Mouse (Mus musculus) ES-E14 (cell line): ENCODE data around the gene Bach1. TPM values are rescaled to one million over a fixed set of nuclear protein-coding genes. Genes with fewer than 3 reads are reported as not detected.

Experiments
- DNase-seq: peaks from one replicate; pipeline ENCODE4 v3.0.0-alpha.2; 2013; ENCODE audit warnings: low read depth, low spot score
- H3K27ac ChIP-seq: 2 replicates; pipeline ENCODE4 v1.5.1; 2012; ENCODE audit warnings: low read depth, mild to moderate bottlenecking, low read length, moderate library complexity, mixed read lengths; ENCODE audit not compliant: poor library complexity, insufficient read depth, severe bottlenecking
- H3K36me3 ChIP-seq: 2 replicates; pipeline ENCODE4 v1.6.1; 2012; ENCODE audit warnings: mild to moderate bottlenecking, low read length, moderate library complexity, mixed read lengths; ENCODE audit not compliant: control insufficient read depth, poor library complexity, insufficient read depth, severe bottlenecking
- H3K4me1 ChIP-seq, 2 experiments: fragments of 150-350 bp in 1 of 2; sonication (generic) in 1 of 2; 2 replicates each; pipeline ENCODE4 v1.6.1; 2012; ENCODE audit warnings: low read length in 2 of 2, mild to moderate bottlenecking in 1 of 2, mixed read lengths in 1 of 2; ENCODE audit not compliant: control insufficient read depth in 2 of 2, insufficient read depth in 2 of 2, poor library complexity in 1 of 2
- H3K4me3 ChIP-seq, 2 experiments: fragments of 150-350 bp in 1 of 2; sonication (generic) in 1 of 2; 2 replicates each; pipeline ENCODE4 v1.5.1; 2012; ENCODE audit warnings: low read length in 2 of 2, low read depth in 1 of 2, mild to moderate bottlenecking in 1 of 2, mixed read lengths in 1 of 2; ENCODE audit not compliant: insufficient read depth in 1 of 2, poor library complexity in 1 of 2, severe bottlenecking in 1 of 2
- H3K9ac ChIP-seq: 2 replicates; pipeline ENCODE4 v1.6.1; 2012; ENCODE audit warnings: low read depth, mild to moderate bottlenecking, low read length, mixed read lengths; ENCODE audit not compliant: poor library complexity, insufficient read depth, severe bottlenecking
- H3K9me3 ChIP-seq: fragments of 150-350 bp; sonication (generic); 2 replicates; pipeline ENCODE4 v1.6.1; 2012; ENCODE audit warnings: low read depth, mild to moderate bottlenecking, low read length; ENCODE audit not compliant: control insufficient read depth, insufficient read depth
- CHD2 ChIP-seq: IDR thresholded peaks from 2 replicates; pipeline ENCODE4 v1.6.1; 2014; ENCODE audit warnings: mild to moderate bottlenecking, low read depth, low read length, inconsistent platforms
- HCFC1 ChIP-seq: IDR thresholded peaks from 2 replicates; pipeline ENCODE4 v1.6.1; 2012; ENCODE audit warnings: low read length, inconsistent platforms, borderline replicate concordance; ENCODE audit not compliant: insufficient read depth
- MAFK ChIP-seq: IDR thresholded peaks from 2 replicates; pipeline ENCODE4 v1.6.1; 2014; ENCODE audit warnings: mild to moderate bottlenecking, low read depth, low read length, inconsistent platforms; ENCODE audit not compliant: insufficient read depth
- ZC3H11A ChIP-seq: IDR thresholded peaks from 2 replicates; pipeline ENCODE4 v1.6.1; 2012; ENCODE audit warnings: low read depth, mild to moderate bottlenecking, inconsistent platforms, low read length, borderline replicate concordance
- ZNF384 ChIP-seq: IDR thresholded peaks from 2 replicates; pipeline ENCODE4 v1.6.1; 2012; ENCODE audit warnings: low read depth, low read length, inconsistent platforms
- in situ Hi-C, 2 experiments: fragments of 600-800 bp; cut with MboI; formaldehyde crosslinking; loops; one replicate each; pipeline ENCODE4 v1.15.1; 2025; ENCODE audit warnings: low sequenced_read_pairs in 2 of 2, inconsistent platforms in 1 of 2; ENCODE audit not compliant: unreplicated experiment in 2 of 2
- total RNA-seq: library from RNA; depleted of rRNA; stranded (reverse); fragments of 300-350 nt; gene quantifications from 2 replicates; pipeline ENCODE4 v1.2.3, GENCODE M21; 2012

Gene Bach1
- total RNA-seq, 1 experiment: 19.5 TPM

GRCm38 (mm10) chr16:87666620-87667004, 32.1 kb upstream of the Bach1 start:
- no peak for TF ChIP-seq HCFC1
- no peak for TF ChIP-seq ZNF384
- TF ChIP-seq MAFK: no peak
- TF ChIP-seq CHD2: no peak
- no peak for TF ChIP-seq ZC3H11A
- no peaks in the 10 kb centered on the region for H3K9me3 ChIP-seq
- in situ Hi-C loops: no loop called here
- no peaks in the 10 kb centered on the region for H3K36me3 ChIP-seq
- H3K27ac ChIP-seq: no peak overlapping the region
- no peak for DNase-seq
- no peak overlapping the region for H3K9ac ChIP-seq
- no peaks in the 10 kb centered on the region for H3K4me1 ChIP-seq
- H3K4me3 ChIP-seq: no peak overlapping the region

- H3K36me3 ChIP-seq: no peaks in the 10 kb centered on the region
- H3K4me1 ChIP-seq: no peaks in the 10 kb centered on the region
- H3K9ac ChIP-seq: no peak overlapping the region
- no peak overlapping the region for H3K27ac ChIP-seq
- no peaks in the 10 kb centered on the region for H3K9me3 ChIP-seq
- no peak overlapping the region for H3K4me3 ChIP-seq
- DNase-seq: no peak
- in situ Hi-C loops: no loop called here
- TF ChIP-seq ZC3H11A: no peak
- TF ChIP-seq MAFK: no peak
- TF ChIP-seq CHD2: no peak
- no peak for TF ChIP-seq ZNF384
- TF ChIP-seq HCFC1: no peak
These were observed 30.7 kb upstream of the Bach1 start for GRCm38 (mm10) chr16:87668002-87668401.

- DNase-seq: no peak
- in situ Hi-C loops: no loop called here
- Histone ChIP-seq H3K9ac (no peak overlapping the region), H3K27ac (no peak overlapping the region), H3K4me3 (no peak overlapping the region), H3K9me3 (no peaks in the 10 kb centered on the region), H3K4me1 (no peaks in the 10 kb centered on the region), H3K36me3 (no peaks in the 10 kb centered on the region)
- TF ChIP-seq MAFK (no peak), ZC3H11A (no peak), ZNF384 (no peak), HCFC1 (no peak), CHD2 (no peak)
These were observed 28.5 kb upstream of the Bach1 start for GRCm38 (mm10) chr16:87670091-87670820.

DNA sequence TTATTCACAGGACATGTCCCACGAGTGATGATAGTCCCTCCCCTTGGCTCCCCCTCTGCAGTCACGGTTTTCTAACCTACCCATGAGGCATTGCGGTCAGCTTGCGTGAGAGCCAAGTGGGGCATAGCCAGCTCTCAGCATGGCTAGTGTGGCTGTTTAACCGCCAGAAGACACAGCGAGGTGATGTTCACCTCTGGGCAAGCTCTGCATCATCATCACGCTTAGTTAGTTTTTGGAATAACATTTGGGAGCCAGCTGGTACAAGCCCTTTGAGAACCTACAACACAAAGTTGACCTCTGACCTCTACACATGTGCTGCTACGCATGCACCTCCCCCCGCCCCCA, 28.0 kb upstream of the Bach1 start:
- Histone ChIP-seq H3K4me3 (no peak overlapping the region), H3K27ac (no peak overlapping the region), H3K9me3 (no peaks in the 10 kb centered on the region), H3K9ac (no peak overlapping the region), H3K4me1 (no peaks in the 10 kb centered on the region), H3K36me3 (no peaks in the 10 kb centered on the region)
- in situ Hi-C loops: no loop called here
- TF ChIP-seq CHD2 (no peak), ZC3H11A (no peak), MAFK (no peak), ZNF384 (no peak), HCFC1 (no peak)
- no peak for DNase-seq

DNA sequence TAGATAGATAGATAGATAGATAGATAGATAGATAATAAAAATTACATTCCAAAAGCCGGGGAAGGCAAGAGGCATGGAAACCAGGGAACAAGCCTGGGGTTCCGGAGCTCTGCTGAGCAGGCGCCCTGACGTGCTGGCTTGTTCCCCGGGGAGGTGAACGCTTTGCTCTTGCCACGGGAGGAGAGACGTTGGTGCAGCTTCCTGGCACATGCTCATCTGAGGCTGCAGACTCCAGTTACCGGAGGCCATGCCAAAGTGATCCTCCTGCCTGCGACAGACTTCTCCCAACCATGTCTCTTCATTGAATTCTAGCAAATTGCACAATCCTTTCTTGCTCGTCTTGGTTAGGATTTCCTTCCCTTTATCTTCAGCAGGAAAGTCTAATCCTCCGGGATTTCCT, 27.4 kb upstream of the Bach1 start:
- DNase-seq: no peak
- TF ChIP-seq ZC3H11A (no peak), HCFC1 (no peak), ZNF384 (no peak), CHD2 (no peak), MAFK (no peak)
- in situ Hi-C loops: no loop called here

More for the DNA sequence above, 27.4 kb upstream of the Bach1 start:
- Histone ChIP-seq H3K9ac (no peak overlapping the region), H3K4me3 (no peak overlapping the region), H3K36me3 (no peaks in the 10 kb centered on the region), H3K9me3 (no peaks in the 10 kb centered on the region), H3K4me1 (no peaks in the 10 kb centered on the region), H3K27ac (no peak overlapping the region)
